Mouse (Mus musculus) NIH3T3 (cell line): ENCODE results near the gene Cwc22.
"Not testable (repeated sequence)": the region's sequence is repeated elsewhere in the genome, so short reads cannot be mapped to it uniquely, and the experiment has no call there.

ENCODE experiments used
- DNase-seq: peaks from one replicate; pipeline ENCODE4 v3.0.0-alpha.2; 2012; ENCODE audit warnings: low read depth

The Cwc22 gene

GRCm38 (mm10) chr2:77897558-77897899 is 48.6 kb downstream of the Cwc22 start:
- DNase-seq = no peak

GRCm38 (mm10) chr2:77896843-77897557 is 49.2 kb downstream of the Cwc22 start:
- no peak for DNase-seq

- not testable (repeated sequence) for DNase-seq
Measured at GRCm38 (mm10) chr2:77895906-77896570, 50.1 kb downstream of the Cwc22 start.

GRCm38 (mm10) chr2:77894896-77895295 is 51.3 kb downstream of the Cwc22 start:
- DNase-seq = no peak

- DNase-seq = no peak
Measured at GRCm38 (mm10) chr2:77893505-77893904, 52.7 kb downstream of the Cwc22 start.

- no peak for DNase-seq
Measured at GRCm38 (mm10) chr2:77892573-77892972, 53.6 kb downstream of the Cwc22 start.

GRCm38 (mm10) chr2:77890836-77891438 is 55.2 kb downstream of the Cwc22 start:
- DNase-seq = no peak

GRCm38 (mm10) chr2:77889949-77890348 is 56.2 kb downstream of the Cwc22 start:
- DNase-seq = no peak

GRCm38 (mm10) chr2:77889401-77889800 is 56.8 kb downstream of the Cwc22 start:
- no peak for DNase-seq

GRCm38 (mm10) chr2:77888826-77889225 is 57.3 kb downstream of the Cwc22 start:
- no peak for DNase-seq

- DNase-seq = no peak
Measured at GRCm38 (mm10) chr2:77888056-77888455, 58.1 kb downstream of the Cwc22 start.

- no peak for DNase-seq
Measured at GRCm38 (mm10) chr2:77887166-77887565, 59.0 kb downstream of the Cwc22 start.

GRCm38 (mm10) chr2:77885491-77886130 is 60.6 kb downstream of the Cwc22 start:
- DNase-seq = no peak

- DNase-seq = no peak
Measured at GRCm38 (mm10) chr2:77885036-77885435, 61.1 kb downstream of the Cwc22 start.

GRCm38 (mm10) chr2:77884491-77884890 is 61.7 kb downstream of the Cwc22 start:
- no peak for DNase-seq

- DNase-seq = no peak
Measured at GRCm38 (mm10) chr2:77882961-77883360, 63.2 kb downstream of the Cwc22 start.

- DNase-seq = no peak
Measured at GRCm38 (mm10) chr2:77881301-77882199, 64.6 kb downstream of the Cwc22 start.

- no peak for DNase-seq
Measured at GRCm38 (mm10) chr2:77880351-77880750, 65.8 kb downstream of the Cwc22 start.

- no peak for DNase-seq
Measured at GRCm38 (mm10) chr2:77879736-77880135, 66.4 kb downstream of the Cwc22 start.

GRCm38 (mm10) chr2:77877156-77877855 is 68.9 kb downstream of the Cwc22 start:
- DNase-seq = no peak

- no peak for DNase-seq
Measured at GRCm38 (mm10) chr2:77876331-77876730, 69.8 kb downstream of the Cwc22 start.
